Mouse (Mus musculus): ENCODE measurements around the gene Hps4. TPM values are rescaled to one million over a fixed set of nuclear protein-coding genes. Genes with fewer than 3 reads are reported as not detected.

The Hps4 gene
- polyA plus RNA-seq, 1 experiment from 2014 or later, result 26.2 TPM

- peaks cover 22% of the 10 kb centered on the region for H3K4me1 ChIP-seq (ENCODE audit: control insufficient read depth, insufficient read depth, low read length)
- H3K27me3 ChIP-seq (replicated peaks; ENCODE audit: control insufficient read depth, insufficient read depth, low read length), result no peaks in the 10 kb centered on the region
- H3K9ac ChIP-seq (ENCODE audit: low read length), result no peak overlapping the region
- H3K4me3 ChIP-seq (ENCODE audit: low read depth, low read length), result no peak overlapping the region
- no peak for DNase-seq (ENCODE audit: low spot score)
- no peaks in the 10 kb centered on the region for H3K9me3 ChIP-seq (replicated peaks; ENCODE audit: control insufficient read depth, low read length)
- no peak overlapping the region for H3K27ac ChIP-seq (ENCODE audit: low read depth, low read length)
- peaks cover 73% of the 10 kb centered on the region for H3K36me3 ChIP-seq (ENCODE audit: control insufficient read depth, insufficient read depth, low read length)
- WGBS, result 91% methylated on average over 12 of the region's 12 CpGs
- no peak overlapping the region for H3K4me2 ChIP-seq (ENCODE audit: low read length)
- no peak for ATAC-seq
Measured at GRCm38 (mm10) chr5:112367929-112368328, 25.0 kb downstream of the Hps4 start.

GRCm38 (mm10) chr5:112368666-112369065 is 25.8 kb downstream of the Hps4 start:
- 88% methylated on average over 10 of the region's 10 CpGs for WGBS
- Histone ChIP-seq H3K4me3 (ENCODE audit: low read depth, low read length) (no peak overlapping the region), H3K27me3 (replicated peaks; ENCODE audit: control insufficient read depth, insufficient read depth, low read length) (no peaks in the 10 kb centered on the region), H3K36me3 (ENCODE audit: control insufficient read depth, insufficient read depth, low read length) (peaks cover 72% of the 10 kb centered on the region), H3K9ac (ENCODE audit: low read length) (no peak overlapping the region), H3K9me3 (replicated peaks; ENCODE audit: control insufficient read depth, low read length) (no peaks in the 10 kb centered on the region), H3K4me1 (ENCODE audit: control insufficient read depth, insufficient read depth, low read length) (peaks cover 23% of the 10 kb centered on the region), H3K27ac (ENCODE audit: low read depth, low read length) (no peak overlapping the region), H3K4me2 (ENCODE audit: low read length) (no peak overlapping the region)
- ATAC-seq (no peak), DNase-seq (ENCODE audit: low spot score) (peak; percentile 42)

- no peaks in the 10 kb centered on the region for H3K9me3 ChIP-seq (replicated peaks; ENCODE audit: control insufficient read depth, low read length)
- H3K4me1 ChIP-seq (ENCODE audit: control insufficient read depth, insufficient read depth, low read length), result peaks cover 23% of the 10 kb centered on the region
- H3K4me2 ChIP-seq (ENCODE audit: low read length), result no peak overlapping the region
- no peak overlapping the region for H3K4me3 ChIP-seq (ENCODE audit: low read depth, low read length)
- DNase-seq (ENCODE audit: low spot score) (no peak), ATAC-seq (no peak)
- no peaks in the 10 kb centered on the region for H3K27me3 ChIP-seq (replicated peaks; ENCODE audit: control insufficient read depth, insufficient read depth, low read length)
- H3K9ac ChIP-seq (ENCODE audit: low read length), result no peak overlapping the region
- peaks cover 71% of the 10 kb centered on the region for H3K36me3 ChIP-seq (ENCODE audit: control insufficient read depth, insufficient read depth, low read length)
- no peak overlapping the region for H3K27ac ChIP-seq (ENCODE audit: low read depth, low read length)
- WGBS, result 88% methylated on average over 13 of the region's 13 CpGs
Measured at GRCm38 (mm10) chr5:112369326-112369725, 26.4 kb downstream of the Hps4 start.

GRCm38 (mm10) chr5:112370236-112370813 is 27.4 kb downstream of the Hps4 start:
- H3K9me3 ChIP-seq (replicated peaks; ENCODE audit: control insufficient read depth, low read length), result no peaks in the 10 kb centered on the region
- no peaks in the 10 kb centered on the region for H3K27me3 ChIP-seq (replicated peaks; ENCODE audit: control insufficient read depth, insufficient read depth, low read length)
- ATAC-seq (no peak), DNase-seq (ENCODE audit: low spot score) (no peak)
- no peak overlapping the region for H3K4me2 ChIP-seq (ENCODE audit: low read length)
- peak overlapping the region; percentile 11; the same call in 1 of the 2 replicates for H3K27ac ChIP-seq (ENCODE audit: low read depth, low read length)
- H3K4me3 ChIP-seq (ENCODE audit: low read depth, low read length), result no peak overlapping the region
- peak overlapping the region; percentile 17; the same call in 1 of the 2 replicates for H3K9ac ChIP-seq (ENCODE audit: low read length)
- 84% methylated on average over 12 of the region's 12 CpGs for WGBS
- peaks cover 73% of the 10 kb centered on the region for H3K36me3 ChIP-seq (ENCODE audit: control insufficient read depth, insufficient read depth, low read length)
- H3K4me1 ChIP-seq (ENCODE audit: control insufficient read depth, insufficient read depth, low read length), result peaks cover 23% of the 10 kb centered on the region

GRCm38 (mm10) chr5:112371933-112372332 is 29.1 kb downstream of the Hps4 start:
- DNase-seq (ENCODE audit: low spot score), result peak; percentile 96
- ATAC-seq, result peak; percentile 94
- WGBS, result 5% methylated on average over 7 of the region's 7 CpGs
- H3K9ac ChIP-seq (ENCODE audit: low read length), result peak overlapping the region; percentile 59
- H3K4me2 ChIP-seq (ENCODE audit: low read length), result peak overlapping the region; percentile 42
- peaks cover 23% of the 10 kb centered on the region for H3K4me1 ChIP-seq (ENCODE audit: control insufficient read depth, insufficient read depth, low read length)
- H3K27me3 ChIP-seq (replicated peaks; ENCODE audit: control insufficient read depth, insufficient read depth, low read length), result no peaks in the 10 kb centered on the region
- peak overlapping the region; percentile 95 for H3K27ac ChIP-seq (ENCODE audit: low read depth, low read length)
- peaks cover 79% of the 10 kb centered on the region for H3K36me3 ChIP-seq (ENCODE audit: control insufficient read depth, insufficient read depth, low read length)
- H3K9me3 ChIP-seq (replicated peaks; ENCODE audit: control insufficient read depth, low read length), result no peaks in the 10 kb centered on the region
- H3K4me3 ChIP-seq (ENCODE audit: low read depth, low read length), result no peak overlapping the region

- H3K36me3 ChIP-seq (ENCODE audit: control insufficient read depth, insufficient read depth, low read length), result peaks cover 68% of the 10 kb centered on the region
- DNase-seq (ENCODE audit: low spot score) (no peak), ATAC-seq (no peak)
- no peak overlapping the region for H3K27ac ChIP-seq (ENCODE audit: low read depth, low read length)
- no peaks in the 10 kb centered on the region for H3K27me3 ChIP-seq (replicated peaks; ENCODE audit: control insufficient read depth, insufficient read depth, low read length)
- no peak overlapping the region for H3K9ac ChIP-seq (ENCODE audit: low read length)
- H3K4me3 ChIP-seq (ENCODE audit: low read depth, low read length), result no peak overlapping the region
- H3K4me2 ChIP-seq (ENCODE audit: low read length), result no peak overlapping the region
- H3K4me1 ChIP-seq (ENCODE audit: control insufficient read depth, insufficient read depth, low read length), result peaks cover 18% of the 10 kb centered on the region
- WGBS, result 87% methylated on average over 4 of the region's 4 CpGs
- H3K9me3 ChIP-seq (replicated peaks; ENCODE audit: control insufficient read depth, low read length), result no peaks in the 10 kb centered on the region
Measured at GRCm38 (mm10) chr5:112376111-112376510, 33.2 kb downstream of the Hps4 start.

GRCm38 (mm10) chr5:112377380-112377779 is 34.5 kb downstream of the Hps4 start:
- no peaks in the 10 kb centered on the region for H3K9me3 ChIP-seq (replicated peaks; ENCODE audit: control insufficient read depth, low read length)
- H3K9ac ChIP-seq (ENCODE audit: low read length), result no peak overlapping the region
- no peaks in the 10 kb centered on the region for H3K27me3 ChIP-seq (replicated peaks; ENCODE audit: control insufficient read depth, insufficient read depth, low read length)
- 97% methylated on average over 1 of the region's 1 CpGs for WGBS
- H3K4me2 ChIP-seq (ENCODE audit: low read length), result no peak overlapping the region
- H3K4me3 ChIP-seq (ENCODE audit: low read depth, low read length), result no peak overlapping the region
- no peak overlapping the region for H3K27ac ChIP-seq (ENCODE audit: low read depth, low read length)
- DNase-seq (ENCODE audit: low spot score), result no peak
- peaks cover 7% of the 10 kb centered on the region for H3K4me1 ChIP-seq (ENCODE audit: control insufficient read depth, insufficient read depth, low read length)
- no peak for ATAC-seq
- H3K36me3 ChIP-seq (ENCODE audit: control insufficient read depth, insufficient read depth, low read length), result peaks cover 68% of the 10 kb centered on the region

GRCm38 (mm10) chr5:112378716-112379115 is 35.8 kb downstream of the Hps4 start:
- DNase-seq (ENCODE audit: low spot score) (no peak), ATAC-seq (no peak)
- no peaks in the 10 kb centered on the region for H3K4me1 ChIP-seq (ENCODE audit: control insufficient read depth, insufficient read depth, low read length)
- no peaks in the 10 kb centered on the region for H3K27me3 ChIP-seq (replicated peaks; ENCODE audit: control insufficient read depth, insufficient read depth, low read length)
- H3K9ac ChIP-seq (ENCODE audit: low read length), result no peak overlapping the region
- peaks cover 59% of the 10 kb centered on the region for H3K36me3 ChIP-seq (ENCODE audit: control insufficient read depth, insufficient read depth, low read length)
- whole genome bisulfite sequencing, result 85% methylated on average over 6 of the region's 6 CpGs
- no peaks in the 10 kb centered on the region for H3K9me3 ChIP-seq (replicated peaks; ENCODE audit: control insufficient read depth, low read length)
- H3K4me3 ChIP-seq (ENCODE audit: low read depth, low read length), result no peak overlapping the region
- H3K27ac ChIP-seq (ENCODE audit: low read depth, low read length), result no peak overlapping the region
- no peak overlapping the region for H3K4me2 ChIP-seq (ENCODE audit: low read length)

GRCm38 (mm10) chr5:112381154-112381553 is 38.3 kb downstream of the Hps4 start:
- Histone ChIP-seq H3K4me1 (ENCODE audit: control insufficient read depth, insufficient read depth, low read length) (no peaks in the 10 kb centered on the region), H3K36me3 (ENCODE audit: control insufficient read depth, insufficient read depth, low read length) (peaks cover 58% of the 10 kb centered on the region), H3K4me2 (ENCODE audit: low read length) (no peak overlapping the region), H3K9me3 (replicated peaks; ENCODE audit: control insufficient read depth, low read length) (no peaks in the 10 kb centered on the region), H3K27ac (ENCODE audit: low read depth, low read length) (no peak overlapping the region), H3K27me3 (replicated peaks; ENCODE audit: control insufficient read depth, insufficient read depth, low read length) (no peaks in the 10 kb centered on the region), H3K9ac (ENCODE audit: low read length) (no peak overlapping the region), H3K4me3 (ENCODE audit: low read depth, low read length) (no peak overlapping the region)
- DNase-seq (ENCODE audit: low spot score), result no peak
- WGBS, result 86% methylated on average over 11 of the region's 11 CpGs
- no peak for ATAC-seq
